Mouse (Mus musculus) T-helper 1 cell (primary cell): Measurements from ENCODE around the gene Fam161b.
"Not testable (repeated sequence)": the region's sequence is repeated elsewhere in the genome, so short reads cannot be mapped to it uniquely, and the experiment has no call there.

Experiments used
- in situ Hi-C: fragments of 300-600 bp; cut with MboI, MseI; formaldehyde crosslinking; loops from one replicate; pipeline ENCODE4 v1.15.1; 2025; ENCODE audit warnings: high pct_unique_total_duplicates

Gene Fam161b

DNA sequence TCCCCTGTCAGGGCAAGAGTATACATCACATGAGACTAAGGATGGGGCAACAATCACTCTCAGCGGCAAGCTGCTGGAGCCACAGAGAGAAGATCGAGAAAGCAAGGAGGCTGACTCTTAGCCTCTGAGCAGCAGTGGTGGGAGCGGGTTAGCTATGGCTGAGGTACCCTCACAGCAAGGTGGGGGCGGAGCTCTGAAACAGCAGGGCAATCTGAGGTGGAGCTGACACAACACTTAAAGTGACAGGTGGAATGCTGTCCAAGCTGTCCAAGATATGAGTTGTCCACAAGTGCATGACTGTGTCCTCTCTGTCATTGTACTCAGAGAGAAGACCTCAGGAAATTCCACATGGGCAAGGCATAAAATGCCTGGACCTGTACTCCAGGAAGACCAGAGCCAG, 20.7 kb upstream of the Fam161b start:
- in situ Hi-C loops, result no loop called here

DNA sequence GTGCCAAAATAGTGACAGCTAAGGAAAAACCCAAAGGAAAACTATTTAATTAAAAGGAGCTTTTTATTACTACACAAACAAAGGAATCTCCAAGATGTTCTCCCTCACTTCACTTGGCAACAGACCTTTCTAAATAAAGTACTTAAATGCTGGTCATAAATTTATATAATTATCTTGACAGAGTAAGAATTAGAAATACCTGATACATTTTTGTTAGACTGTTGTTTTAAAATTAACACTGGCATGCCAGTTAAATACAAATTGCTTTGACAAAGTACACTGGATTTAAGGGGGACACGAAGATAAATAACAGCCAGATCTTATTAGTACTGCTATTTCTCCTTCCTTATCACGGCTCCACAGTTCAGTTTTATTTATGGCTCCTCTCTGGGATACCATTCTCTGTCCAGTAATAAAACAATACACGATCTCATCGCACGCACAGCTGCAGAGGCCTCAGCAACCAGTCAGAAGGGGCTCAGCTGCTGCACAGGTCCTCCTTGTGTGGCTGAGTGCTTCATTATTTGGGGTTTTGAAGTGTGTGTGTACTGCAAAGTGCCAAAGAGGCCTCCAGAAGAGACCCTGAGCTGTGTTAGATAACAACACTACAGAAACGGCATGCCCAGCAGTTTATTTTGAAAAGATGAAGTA, 12.3 kb upstream of the Fam161b start:
- in situ Hi-C loops, result no loop called here

GRCm38 (mm10) chr12:84371647-84372046, 10.0 kb upstream of the Fam161b start:
- in situ Hi-C loops, result no loop called here

- in situ Hi-C loops, result no loop called here
These were observed 5.3 kb upstream of the Fam161b start for GRCm38 (mm10) chr12:84366971-84367370.

DNA sequence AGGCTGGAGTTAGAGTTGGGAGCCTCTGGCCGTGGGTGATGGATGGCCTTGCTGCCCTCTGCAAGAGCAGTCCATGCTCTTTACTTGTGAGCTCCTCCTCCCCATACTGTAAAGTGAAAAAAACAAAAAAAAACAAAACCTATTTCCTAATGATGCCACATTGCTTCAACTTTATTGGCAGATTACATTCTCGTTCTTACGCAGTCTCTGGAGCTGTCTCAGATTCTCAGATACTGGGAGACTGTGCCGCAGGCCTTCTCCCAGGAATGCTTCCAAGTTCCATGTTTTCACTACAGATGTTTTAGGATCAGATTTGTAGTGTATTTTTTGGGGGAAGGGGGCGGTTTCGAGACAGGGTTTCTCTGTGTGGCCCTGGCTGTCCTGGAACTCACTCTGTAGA, 3.5 kb upstream of the Fam161b start:
- in situ Hi-C loops, result no loop called here

GRCm38 (mm10) chr12:84364291-84364690, 2.7 kb upstream of the Fam161b start:
- in situ Hi-C loops, result no loop called here

- in situ Hi-C loops, result no loop called here
These were observed 1.2 kb upstream of the Fam161b start for GRCm38 (mm10) chr12:84362872-84363271.

DNA sequence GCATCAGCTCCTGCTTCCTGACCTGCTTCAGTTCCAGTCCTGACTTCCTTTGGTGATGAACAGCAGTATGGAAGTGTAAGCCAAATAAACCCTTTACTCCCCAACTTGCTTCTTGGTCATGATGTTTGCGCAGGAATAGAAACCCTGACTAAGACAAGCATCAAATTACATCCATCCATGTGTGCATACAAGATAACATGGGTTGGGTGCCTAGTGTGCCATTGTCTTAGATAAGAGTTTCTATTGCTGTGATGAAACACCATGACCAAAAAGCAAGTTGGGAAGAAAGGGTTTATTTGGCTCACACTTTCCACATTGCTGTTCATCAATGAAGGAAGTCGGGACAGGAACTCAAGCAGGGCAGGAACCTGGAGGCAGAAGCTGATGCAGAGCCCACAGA, 2.9 kb downstream of the Fam161b start:
- in situ Hi-C loops, result not testable (repeated sequence)

GRCm38 (mm10) chr12:84347192-84347591, 14.4 kb downstream of the Fam161b start:
- in situ Hi-C loops, result no loop called here

DNA sequence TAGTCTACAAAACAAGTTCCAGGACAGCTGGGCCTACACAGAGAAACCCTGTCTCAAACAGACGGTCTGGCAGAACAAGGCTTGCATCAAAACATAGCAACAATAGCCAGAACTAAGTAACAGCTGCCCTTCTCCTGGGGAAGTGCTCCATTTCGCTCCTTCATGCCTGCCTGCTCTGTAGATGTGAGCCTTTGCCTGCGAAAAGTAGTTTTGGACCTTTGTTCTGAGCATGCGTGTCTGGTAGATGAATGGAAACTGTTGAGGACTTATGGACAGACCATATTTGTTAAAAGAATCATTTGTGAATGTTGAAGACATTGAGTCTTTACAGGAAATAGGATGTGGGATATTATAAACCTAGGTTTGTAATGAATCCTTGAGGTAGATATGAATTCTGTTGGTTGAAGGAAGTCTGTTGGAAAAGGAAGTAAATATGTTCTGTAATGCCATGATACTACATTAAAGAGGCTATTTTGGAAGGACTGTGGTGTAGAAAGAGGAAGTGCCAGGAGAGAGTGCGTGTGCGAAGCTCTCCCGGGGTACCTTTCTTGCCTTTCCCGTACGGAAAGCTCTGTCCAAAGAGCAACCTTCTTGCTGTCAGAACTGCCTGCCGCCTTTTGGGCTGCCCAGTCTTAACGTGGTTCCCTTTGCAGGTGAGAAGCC, 24.5 kb downstream of the Fam161b start:
- in situ Hi-C loops, result no loop called here

GRCm38 (mm10) chr12:84327111-84327512, 34.5 kb downstream of the Fam161b start:
- in situ Hi-C loops, result no loop called here

- in situ Hi-C loops, result loop anchor here (10.0 kb wide), 1 partner anchor 1922 kb away; no protein-coding TSS in a partner anchor
These were observed 44.7 kb downstream of the Fam161b start, which contains the start of gene Zfp410 for GRCm38 (mm10) chr12:84316721-84317621. Zfp410 (plus strand) TSS chr12:84316852.

GRCm38 (mm10) chr12:84316006-84316405, 45.6 kb downstream of the Fam161b start:
- in situ Hi-C loops, result loop anchor here (10.0 kb wide), 1 partner anchor 1921 kb away; no protein-coding TSS in a partner anchor

GRCm38 (mm10) chr12:84311306-84311705, 50.3 kb downstream of the Fam161b start:
- in situ Hi-C loops, result loop anchor here (10.0 kb wide), 1 partner anchor 1917 kb away; no protein-coding TSS in a partner anchor

DNA sequence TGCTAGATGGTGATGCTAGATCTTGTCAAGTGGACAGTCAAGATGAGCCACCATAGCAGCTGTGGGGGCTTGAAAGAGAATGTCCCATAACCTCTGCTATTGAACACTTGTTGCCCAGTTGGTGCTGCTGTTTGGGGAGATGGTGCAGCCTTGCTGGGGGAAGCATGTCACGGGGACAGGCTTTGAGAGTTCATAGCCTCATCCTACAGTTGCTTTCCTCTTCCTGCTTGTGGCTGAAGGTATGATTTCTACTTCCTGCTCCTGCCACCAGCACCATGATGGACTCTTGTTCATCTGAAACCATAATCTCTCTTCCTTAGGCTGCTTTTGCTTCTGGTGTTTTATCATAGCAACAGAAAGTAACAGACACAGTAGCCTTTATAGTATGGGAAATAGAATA, 57.1 kb downstream of the Fam161b start:
- in situ Hi-C loops, result loop anchor here (10.0 kb wide), 1 partner anchor 770 kb away; no protein-coding TSS in a partner anchor

DNA sequence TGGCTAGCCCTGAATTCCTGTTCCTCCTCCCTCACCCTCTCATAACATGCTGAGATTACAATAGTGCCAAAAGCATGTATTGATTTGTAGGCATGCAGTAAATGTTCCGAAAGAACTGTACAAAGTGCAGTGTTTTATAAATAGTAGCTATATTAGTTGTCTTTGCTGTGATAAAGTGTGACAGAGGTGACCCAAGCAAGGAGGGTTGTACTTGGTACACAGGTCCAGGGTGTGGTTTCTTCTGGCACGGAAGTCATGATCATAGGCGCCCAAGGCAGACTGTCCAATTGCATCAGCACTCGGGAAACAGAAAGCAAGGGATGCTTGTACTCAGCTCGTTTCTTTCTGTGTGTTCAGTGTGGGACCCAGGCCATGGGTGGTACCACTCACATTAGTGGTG, 57.5 kb downstream of the Fam161b start:
- in situ Hi-C loops, result loop anchor here (10.0 kb wide), 1 partner anchor 769 kb away; no protein-coding TSS in a partner anchor

- in situ Hi-C loops, result no loop called here
These were observed 62.4 kb downstream of the Fam161b start for GRCm38 (mm10) chr12:84299265-84299664.

DNA sequence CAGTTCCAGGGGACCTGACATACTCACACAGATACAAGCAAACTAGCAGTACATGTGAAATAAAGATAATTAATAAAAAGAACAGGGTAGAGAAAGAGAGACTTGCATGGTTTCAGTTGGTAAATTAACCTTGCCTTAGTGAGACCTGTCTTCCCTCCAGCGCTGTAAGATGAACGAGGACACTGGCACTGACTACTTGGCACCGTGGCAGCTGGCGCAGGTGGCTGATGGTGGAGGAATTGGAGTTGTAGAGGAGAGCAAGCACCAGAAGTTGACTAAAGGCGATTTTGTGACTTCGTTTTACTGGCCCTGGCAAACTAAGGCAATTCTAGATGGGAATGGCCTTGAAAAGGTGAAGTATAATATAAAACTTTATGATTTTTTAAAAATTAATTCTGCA, 63.8 kb downstream of the Fam161b start:
- in situ Hi-C loops, result no loop called here
